Mouse (Mus musculus) 416B (cell line): ENCODE results near the gene Myo18a.
A peak's percentile ranks its signal among the peaks of the same experiment; 100 is the strongest.

Experiments
- DNase-seq: peaks from one replicate; pipeline ENCODE4 v3.0.0; 2011; ENCODE audit warnings: low read depth

The Myo18a gene

DNA sequence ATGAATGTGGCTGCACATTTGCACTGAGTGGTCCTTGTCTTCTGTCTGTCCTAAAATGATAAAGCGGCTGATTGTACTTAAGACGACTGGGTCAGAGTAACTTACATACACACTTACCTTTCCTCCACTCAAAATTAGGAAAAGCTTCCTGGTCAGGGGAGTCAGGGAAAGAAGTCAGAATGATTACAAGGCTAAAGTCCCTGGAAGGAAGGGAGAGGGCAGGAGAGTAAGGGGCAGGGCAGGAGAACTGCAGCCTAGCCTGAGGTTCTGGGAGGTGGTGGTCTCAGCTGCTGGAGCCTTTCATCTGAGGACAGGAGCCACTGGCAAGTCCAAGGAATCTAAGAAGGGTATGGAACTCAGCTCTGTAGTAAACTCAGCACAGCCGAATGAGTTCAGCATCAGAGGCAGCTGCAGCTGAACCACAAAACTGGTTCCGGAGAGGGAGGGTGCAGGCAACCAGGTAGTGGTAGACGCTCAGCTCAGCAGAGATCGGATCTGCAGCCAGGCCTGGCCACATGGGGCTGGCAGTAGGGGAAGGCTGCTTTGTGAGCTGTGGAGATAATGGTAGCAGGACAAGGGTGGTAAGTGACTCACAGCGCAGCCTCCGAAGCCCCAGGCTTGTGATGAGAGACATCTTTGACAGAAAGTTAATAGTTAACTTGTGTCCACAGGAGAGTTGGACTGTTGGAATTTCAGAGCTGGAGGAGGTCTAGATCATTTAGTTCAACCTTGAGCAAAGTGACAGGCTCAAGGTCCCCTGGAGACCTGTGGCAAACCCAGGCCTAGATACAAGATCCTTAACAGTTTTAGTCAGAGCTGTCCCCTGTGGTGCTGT is 9.1 kb downstream of the Myo18a start:
- DNase-seq: peak; percentile 86

DNA sequence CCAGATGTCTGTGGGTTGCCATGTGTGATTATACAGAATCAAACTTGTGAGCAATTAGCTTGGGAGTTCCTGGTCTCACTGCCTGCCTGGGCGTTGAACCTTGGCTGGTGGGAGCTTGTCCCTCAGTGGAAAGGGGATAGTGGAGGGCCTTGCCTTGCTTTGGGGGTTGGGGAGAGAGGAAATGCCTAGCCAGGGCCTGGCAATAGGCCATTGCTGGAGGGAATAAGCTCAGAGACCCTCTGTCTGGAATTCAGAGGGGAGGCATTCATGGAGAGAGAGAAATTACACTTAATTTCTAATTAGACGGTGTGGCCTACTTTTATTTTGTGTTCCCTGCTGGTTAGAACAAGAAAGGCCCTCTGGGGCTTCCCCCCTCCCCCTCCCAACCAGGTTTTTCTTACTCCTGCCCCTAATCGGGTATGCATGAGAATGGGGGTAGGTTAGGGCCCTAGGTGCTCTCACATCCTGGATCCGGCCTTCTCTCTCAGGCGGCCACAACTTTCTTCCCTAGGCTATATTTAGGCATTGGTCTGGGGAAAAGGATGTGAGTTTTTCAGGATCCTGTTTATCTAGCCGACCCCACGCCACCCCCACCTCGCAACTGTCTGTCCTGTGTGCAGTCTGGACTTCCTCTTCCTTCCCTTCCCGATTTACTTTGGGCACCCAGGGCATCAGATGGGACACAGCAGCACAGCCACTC is 12.8 kb downstream of the Myo18a start:
- peak; percentile 36 for DNase-seq

DNA sequence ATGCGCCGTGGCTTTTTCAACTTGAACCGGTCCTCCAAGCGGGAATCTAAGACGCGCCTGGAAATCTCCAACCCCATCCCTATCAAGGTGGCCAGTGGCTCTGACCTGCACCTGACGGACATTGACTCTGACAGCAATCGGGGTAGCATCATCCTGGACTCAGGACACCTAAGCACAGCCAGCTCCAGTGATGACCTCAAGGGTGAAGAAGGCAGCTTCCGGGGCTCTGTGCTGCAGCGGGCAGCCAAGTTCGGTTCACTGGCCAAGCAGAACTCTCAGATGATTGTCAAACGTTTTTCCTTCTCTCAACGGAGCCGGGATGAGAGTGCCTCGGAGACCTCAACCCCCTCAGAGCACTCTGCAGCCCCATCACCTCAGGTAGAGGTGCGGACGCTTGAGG is 14.4 kb downstream of the Myo18a start:
- DNase-seq: no peak

DNA sequence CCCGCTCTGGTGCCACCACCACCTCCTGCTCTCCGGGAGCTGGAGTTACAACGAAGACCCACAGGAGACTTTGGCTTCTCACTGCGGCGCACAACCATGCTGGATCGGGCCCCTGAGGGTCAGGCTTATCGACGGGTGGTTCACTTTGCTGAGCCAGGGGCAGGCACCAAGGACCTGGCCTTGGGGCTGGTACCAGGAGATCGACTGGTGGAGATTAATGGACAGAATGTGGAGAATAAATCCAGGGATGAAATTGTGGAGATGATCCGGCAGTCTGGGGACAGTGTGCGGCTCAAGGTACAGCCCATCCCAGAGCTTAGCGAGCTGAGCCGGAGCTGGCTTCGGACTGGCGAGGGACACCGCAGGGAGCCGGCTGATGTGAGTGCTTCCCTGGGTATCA is 14.9 kb downstream of the Myo18a start:
- DNase-seq: no peak

DNA sequence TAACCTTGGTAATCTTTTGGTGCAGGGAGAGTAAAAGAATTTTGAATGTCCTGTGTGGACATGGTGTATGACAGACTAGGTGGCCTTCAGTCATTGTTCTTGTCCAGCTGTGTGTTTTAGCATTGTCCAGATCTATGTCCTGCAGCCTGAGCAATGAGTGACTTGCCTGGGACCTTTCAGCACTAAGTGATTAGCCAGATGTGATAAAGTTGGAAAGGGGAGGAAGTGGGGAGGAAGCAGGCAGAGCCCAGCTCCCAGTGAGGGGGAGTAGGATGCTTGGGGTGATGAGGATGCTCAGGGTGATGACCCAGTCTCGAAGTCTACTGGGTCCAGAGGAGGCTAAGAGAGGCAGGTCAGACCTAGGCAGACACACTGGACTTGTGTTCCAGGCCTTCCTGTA is 16.2 kb downstream of the Myo18a start:
- DNase-seq: no peak

DNA sequence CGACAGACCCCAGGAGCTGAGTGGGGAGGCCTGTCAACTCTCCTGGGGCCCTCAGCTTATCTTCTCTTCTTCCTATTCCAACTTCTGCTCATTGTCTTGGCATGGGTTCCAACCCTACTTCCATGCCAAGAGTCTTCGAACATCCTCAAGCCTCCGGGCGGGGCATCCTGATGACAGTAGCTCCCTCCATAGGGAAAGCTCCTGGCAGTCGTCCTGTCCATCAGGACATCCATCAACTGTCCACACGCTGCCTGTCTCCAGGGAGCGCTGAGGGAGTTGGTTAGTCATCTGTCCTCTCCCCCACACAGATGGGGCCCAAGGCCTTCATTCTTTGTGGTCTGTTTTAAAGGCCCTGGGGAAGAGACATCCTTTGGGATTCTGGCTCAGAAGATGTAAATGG is 18.0 kb downstream of the Myo18a start:
- no peak for DNase-seq

DNA sequence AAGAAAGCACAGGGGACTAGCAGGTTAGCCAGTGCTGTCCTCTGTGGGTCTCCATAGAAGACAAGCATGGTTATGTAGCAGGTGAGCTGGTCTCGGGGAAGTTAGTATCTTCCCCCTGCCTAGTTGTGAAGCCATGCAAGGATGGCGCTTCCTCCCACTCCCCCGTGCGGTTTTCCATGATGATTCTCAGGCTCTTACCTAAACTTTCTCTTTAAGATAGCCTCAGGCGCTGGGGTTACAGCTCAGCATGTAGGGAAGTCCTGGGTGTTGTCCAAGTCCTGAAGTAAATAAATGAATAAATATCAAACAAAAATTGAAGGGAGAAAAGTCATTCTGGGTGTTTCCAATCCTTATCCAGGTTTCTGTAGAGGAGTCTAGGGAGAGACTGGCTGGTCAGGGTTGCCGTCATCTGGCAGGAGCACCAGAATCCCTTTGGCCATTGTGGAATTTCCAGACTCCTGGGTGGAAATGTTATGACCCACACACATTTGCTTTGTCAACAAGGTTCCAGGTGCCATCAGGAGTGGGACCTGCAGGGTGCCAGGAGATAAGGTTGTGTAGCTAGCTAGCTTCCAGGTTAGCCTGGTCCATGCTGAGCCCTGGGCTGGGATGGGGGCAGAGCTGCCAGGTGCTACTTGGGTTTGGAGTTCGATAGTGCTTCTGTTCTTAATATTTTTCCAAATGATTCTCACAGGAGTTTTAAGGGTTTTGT is 19.2 kb downstream of the Myo18a start:
- DNase-seq: no peak

DNA sequence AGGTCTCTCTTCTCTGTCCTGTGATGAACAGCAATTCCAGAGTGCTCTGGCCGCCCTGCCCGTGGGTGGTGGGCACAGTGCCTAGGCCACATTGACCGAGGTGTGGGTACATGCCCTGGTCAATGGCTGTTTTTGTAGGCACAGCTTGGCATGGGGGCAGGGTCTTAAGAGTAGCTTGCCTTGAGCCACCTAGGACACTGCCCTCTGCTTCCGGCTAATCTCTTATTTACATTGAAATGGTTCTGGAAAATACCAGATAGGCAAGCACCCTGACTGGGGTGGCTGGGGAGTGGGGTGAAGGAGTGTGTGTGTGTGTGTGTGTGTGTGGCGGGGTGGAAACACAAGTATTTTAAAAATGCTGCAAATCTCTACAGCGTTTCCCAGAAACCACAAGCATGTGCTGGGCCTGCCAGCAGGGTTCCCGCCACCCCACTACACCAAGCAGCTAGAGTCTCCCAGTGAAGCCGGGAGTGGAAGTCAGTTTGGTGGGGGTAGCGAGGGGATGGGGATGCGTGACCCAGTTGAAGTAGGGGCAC is 20.2 kb downstream of the Myo18a start:
- no peak for DNase-seq

DNA sequence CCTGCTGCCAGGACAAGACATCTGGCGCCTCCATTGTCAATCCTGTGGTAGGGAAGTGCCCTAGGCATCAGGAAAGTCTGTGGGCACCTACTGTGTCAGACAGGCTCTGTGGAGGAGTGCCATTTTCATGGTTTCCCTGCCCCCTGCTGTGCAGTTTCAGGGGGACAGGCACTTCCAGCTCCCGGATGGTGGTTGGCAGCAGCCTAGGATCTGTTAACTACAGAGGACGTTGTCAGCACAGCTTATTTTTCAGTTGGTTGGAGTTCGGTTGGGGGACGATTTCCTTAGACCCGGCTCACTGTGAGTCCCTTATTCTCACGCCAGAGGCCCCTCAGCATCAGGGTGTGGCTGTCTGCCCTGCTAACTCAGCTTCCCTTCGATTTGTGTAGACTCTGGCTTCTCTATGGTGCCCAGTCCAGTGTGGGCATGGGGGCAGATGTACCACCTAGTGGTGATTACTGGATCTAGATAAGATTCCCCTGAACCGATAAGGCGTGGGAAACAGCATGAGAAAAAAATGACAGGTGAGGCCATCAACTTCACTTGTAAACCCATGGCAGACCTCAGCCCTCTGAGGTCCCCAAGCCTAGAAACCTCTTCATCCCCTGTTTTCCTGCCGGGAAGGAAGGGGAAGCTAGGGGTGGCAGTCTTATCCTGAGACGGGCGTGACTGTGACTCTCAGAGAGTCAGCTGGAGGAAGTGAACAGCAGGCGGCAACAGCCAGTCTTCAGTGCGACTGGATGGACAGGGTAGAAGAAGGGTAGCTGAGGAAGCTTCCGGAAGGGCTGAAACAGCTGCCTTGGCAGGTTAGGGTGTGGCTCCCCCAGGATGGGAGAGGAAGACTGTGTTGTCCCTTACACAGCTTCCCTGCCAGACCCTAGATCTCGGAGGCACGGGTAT is 21.0 kb downstream of the Myo18a start:
- DNase-seq: peak; percentile 82

DNA sequence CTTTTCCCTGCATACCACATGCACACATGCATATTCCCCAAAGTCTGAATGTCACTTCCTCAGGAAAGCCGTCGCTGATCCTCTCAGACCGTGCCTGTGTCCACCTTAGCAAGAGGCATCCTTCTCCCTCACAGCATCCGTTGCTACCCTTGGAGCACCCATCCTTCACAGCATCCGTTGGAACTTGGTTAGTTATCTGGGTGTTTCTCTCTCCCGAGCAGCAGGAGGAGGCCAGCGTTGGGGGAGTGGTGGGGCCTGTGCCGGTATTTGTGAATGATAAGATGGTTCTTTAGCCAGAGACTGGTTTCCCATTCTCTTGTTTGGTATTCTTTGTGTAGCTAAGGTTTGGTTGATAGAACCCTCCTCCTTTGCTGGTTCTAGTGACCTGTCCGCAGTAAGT is 21.8 kb downstream of the Myo18a start:
- DNase-seq: no peak

DNA sequence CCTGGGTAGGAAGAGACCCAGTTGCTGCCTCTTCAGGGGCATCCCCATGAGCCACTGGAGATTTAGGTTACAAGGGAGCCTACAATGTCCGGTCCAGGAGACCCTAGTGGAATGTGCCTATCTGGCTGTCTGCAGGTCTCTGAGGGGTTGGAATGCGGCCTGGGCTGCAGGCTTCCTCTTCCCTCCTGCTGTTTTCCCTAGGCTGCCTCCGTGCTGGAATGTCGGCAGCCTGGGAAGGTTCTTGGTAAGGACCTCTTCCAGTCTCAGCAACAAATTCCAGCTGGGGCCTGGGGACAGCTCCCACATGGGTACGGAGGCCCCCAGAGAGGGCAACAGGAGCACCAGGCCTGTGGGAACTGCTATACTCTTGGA is 22.3 kb downstream of the Myo18a start:
- DNase-seq: no peak

DNA sequence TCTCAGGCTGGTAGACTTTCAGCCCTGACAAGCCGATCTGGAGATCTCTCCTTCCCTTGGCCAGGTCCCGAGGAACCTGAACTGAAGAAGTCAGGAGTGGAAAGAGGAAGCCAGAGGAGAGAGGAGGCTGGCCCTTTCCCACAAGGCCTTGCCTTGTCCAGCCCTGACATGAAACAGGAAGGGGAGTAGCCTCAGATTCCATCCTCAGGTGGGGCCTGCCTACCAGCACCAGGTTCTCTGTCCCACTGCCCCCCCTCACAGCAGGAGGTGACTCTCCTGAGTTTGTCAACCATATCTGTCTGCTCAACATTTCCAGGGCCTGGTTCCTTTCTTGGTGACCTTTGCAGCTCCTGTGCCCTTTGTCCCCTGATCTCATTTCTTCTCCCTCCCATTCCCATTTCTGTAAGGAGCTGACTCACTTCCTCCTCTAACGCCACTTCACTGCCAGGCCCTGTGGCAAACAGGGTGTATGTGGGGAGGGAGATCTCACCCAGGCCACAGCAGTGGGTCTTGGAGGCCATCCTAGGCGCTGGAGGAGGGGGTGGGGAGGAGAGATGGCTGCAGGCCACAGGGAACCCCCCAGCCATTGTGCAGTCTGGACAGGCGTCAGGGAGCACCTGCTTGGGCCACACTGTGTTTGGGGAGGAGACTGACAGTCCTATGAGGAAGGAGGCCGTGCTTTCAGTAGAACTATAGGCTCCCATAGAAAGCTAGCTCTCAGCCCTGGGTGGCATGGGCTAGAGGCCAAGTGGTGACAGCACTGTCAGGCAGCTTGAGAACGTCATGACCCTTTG is 22.9 kb downstream of the Myo18a start:
- peak; percentile 94 for DNase-seq

DNA sequence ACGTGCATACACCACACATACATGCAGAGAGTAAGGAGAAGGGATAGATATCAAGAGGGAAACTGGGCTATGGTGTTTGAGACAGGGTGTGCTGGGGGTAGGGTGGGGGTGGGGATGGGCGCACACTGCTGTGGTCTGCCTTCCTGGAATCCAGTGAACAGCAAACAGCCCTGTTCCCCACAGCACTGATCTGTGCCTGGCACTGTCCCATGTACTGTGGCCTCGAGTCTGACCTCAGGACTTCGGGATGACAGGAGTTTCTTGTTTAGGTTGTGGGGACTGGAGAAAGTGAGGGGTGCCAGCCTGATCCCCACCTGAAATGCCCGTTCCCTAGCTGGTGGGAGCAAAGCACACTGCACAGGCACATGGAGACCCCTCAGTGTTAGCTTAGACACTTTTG is 24.7 kb downstream of the Myo18a start, which contains the start of gene Gm10277:
Gene Gm10277, minus strand, starts transcription at position 41 of the 400 bp plus-strand sequence.
- DNase-seq: no peak

DNA sequence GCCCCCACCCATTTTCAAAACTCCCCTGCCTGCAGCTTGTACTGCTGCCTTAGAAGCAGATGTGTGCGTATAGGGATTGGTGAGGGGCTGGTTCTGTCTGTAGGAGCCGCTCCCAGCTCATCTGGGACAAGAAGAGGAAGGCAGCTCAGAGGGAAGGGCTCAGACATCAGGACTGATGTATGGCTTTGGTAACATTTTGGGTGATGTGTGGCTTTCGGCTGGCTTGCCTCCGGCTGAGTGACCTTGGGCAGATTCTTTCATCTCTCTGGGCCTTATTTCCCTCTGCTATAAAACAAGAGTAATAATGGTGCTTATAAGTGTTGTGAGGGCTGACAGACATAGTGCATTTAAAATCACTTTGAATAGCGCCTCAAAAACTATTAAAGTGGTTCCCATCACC is 26.5 kb downstream of the Myo18a start:
- DNase-seq: no peak

DNA sequence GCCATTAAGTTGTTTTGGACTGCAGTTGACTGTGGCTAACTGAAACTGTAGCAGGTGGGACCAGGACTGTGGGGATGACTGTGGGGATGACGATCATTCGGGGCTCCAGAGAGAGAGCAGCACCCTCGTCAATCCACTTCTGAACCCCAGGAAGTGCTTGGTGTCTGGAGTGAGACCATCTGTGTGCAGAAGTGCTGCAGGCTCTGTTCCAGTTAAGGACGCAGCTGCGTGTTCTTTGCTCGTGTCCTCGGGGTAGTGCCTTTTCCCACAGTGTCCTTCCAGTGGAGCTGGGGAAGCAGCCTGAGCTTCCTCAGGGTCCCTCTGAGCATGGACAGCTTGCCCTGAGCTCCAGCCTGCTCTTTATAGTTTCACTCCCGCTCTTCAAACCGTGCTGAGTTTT is 27.2 kb downstream of the Myo18a start:
- no peak for DNase-seq

DNA sequence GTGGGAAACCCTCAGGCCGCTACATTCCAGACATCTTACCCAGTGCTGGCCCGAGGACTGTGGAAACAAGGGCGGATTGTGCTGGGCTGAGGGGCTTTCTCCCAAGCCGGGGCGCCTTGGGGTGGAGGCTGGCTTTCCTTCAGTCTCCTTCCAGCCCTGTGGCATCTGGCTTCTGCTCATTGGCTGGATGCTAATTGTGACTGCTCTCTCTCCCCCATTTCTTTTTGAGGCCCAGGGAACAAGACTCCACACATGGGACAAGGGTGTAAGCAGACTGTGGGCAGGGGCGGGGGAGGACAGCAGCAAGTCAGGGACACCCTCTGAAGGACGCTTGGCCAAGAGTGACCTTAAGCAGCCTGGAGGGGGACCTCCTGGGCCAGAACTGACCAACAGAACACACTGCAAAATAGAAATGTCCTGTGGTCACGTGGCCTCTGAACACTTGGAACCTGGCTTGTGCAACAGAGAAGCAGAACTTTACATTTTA is 28.2 kb downstream of the Myo18a start:
- no peak for DNase-seq

DNA sequence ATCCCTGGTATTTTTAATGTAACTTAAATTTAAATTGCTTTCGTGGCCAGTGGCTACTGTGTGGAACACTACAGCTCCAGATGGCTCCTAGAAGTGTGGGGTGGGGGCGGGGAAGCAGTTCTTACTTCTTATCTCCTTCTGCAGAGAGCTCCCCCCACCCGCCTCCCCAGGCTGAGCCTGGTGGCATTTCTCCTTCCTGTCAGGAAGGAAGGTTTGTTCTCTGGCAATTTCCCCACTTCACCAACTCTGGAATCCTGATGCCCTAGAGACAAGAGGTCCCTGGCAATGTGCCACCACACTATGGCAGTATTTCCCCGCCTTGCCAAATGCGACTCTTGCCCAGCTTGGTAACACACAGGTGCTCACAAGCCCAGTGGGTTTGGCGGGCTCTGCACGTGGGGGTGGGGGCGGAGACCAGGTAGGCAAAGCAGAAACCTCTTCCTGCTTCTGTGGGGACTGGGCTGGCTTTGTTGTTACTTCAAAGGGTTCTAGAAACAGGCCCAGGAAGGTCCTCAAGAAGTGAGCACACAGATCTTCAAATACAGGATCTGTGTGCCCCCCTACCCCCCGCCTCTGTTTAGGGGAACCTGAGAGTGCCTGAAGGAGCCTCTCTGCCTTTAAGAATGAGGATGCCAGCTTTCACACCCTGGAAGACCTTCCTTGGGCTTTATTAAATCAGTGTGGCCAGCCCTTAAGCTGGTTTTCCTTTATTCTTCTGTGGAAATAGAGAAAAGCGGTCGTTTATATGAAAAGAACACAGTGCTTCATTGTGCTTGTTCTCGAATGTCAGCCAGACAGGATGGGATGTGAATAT is 28.9 kb downstream of the Myo18a start:
- DNase-seq: peak; percentile 97

DNA sequence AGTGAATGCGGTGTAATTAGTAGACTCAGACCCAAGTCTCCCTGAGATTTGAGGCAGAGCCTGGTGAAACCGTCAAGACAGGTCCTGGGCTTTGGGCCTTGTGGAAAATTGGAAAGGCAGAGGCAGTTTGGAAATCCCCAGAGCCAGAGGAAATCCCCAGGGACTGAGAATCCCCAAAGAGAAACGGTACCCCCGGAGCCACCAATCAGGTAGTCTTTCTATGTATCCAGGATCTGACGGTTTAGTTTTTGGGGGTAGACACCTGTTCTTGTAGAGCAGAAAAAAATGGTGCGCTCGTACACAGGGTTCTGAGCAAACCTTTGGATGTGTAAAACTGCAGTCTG is 29.5 kb downstream of the Myo18a start:
- no peak for DNase-seq

DNA sequence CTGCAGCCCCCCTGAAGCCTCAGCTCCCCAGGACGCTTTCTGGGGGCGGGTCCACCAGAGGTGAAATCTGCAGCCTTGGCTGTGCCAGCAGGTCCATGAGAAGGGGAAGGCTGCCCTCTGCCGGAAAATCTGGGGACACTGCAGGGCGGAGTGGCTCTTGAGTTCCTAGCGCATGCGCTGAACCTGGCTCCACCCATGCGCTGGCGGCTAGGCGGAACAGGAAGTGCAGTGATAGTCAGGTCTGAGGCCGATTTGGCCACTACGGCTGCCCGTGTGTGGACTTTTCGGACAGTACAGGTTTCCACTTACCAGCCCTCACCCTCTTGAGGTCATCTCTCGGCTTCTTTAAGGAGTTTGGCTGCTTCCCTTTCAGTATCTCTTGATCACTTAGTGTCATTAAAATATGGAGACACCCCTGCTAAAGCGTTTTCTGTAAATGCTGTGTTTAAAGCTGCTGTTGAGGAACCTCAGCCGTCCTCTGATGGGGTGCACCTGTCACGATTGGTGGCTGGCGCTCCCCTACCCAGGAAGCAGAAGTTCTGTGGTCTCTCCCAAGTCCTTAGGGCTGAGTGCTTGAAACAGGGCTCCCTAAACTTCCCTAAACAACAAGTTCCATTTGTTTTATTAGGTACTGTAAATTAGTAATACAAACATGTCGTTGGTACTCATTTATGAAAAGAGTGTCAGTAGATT is 30.3 kb downstream of the Myo18a start:
- DNase-seq: peak; percentile 97
